Mouse (Mus musculus) embryonic facial prominence, embryonic 13.5 days (tissue): Measurements from ENCODE around the gene Trp53rkb. TPM values are rescaled to one million over a fixed set of nuclear protein-coding genes. Genes with fewer than 3 reads are reported as not detected.
"Not testable (repeated sequence)": the region's sequence is repeated elsewhere in the genome, so short reads cannot be mapped to it uniquely, and the experiment has no call there.

Experiments used
- ATAC-seq: fragments of 200-750 bp; cut with Nextera tagmentation; 2 replicates; pipeline ENCODE4 v1.8.0; 2017; ENCODE audit warnings: low read depth; ENCODE audit not compliant: insufficient number of reproducible peaks, insufficient read depth, low FRiP score, low TSS enrichment
- H3K27ac ChIP-seq: fragments of 300-500 bp; sonication (generic); 2 replicates; pipeline ENCODE4 v1.5.1; 2015; ENCODE audit warnings: moderate library complexity, mild to moderate bottlenecking, inconsistent platforms
- H3K27me3 ChIP-seq: fragments of 300-500 bp; sonication (generic); 2 replicates; pipeline ENCODE4 v1.6.1; 2015; ENCODE audit warnings: mild to moderate bottlenecking, inconsistent platforms
- H3K36me3 ChIP-seq: fragments of 300-500 bp; sonication (generic); 2 replicates; pipeline ENCODE4 v1.6.1; 2015; ENCODE audit warnings: mild to moderate bottlenecking, inconsistent platforms
- H3K4me1 ChIP-seq: fragments of 300-500 bp; sonication (generic); 2 replicates; pipeline ENCODE4 v1.6.1; 2015; ENCODE audit warnings: inconsistent platforms
- H3K4me2 ChIP-seq: fragments of 300-500 bp; sonication (generic); 2 replicates; pipeline ENCODE4 v1.6.1; 2015; ENCODE audit warnings: moderate library complexity, mild to moderate bottlenecking, inconsistent platforms
- H3K4me3 ChIP-seq: fragments of 300-500 bp; sonication (generic); 2 replicates; pipeline ENCODE4 v1.5.1; 2015; ENCODE audit warnings: mild to moderate bottlenecking, inconsistent platforms
- H3K9ac ChIP-seq: fragments of 300-500 bp; sonication (generic); 2 replicates; pipeline ENCODE4 v1.6.1; 2015; ENCODE audit warnings: mild to moderate bottlenecking, inconsistent platforms
- H3K9me3 ChIP-seq: fragments of 300-500 bp; sonication (generic); 2 replicates; pipeline ENCODE4 v1.6.1; 2016; ENCODE audit warnings: inconsistent platforms
- WGBS: fragments of 180-500 bp; shearing (Covaris S2); methylation state at CpG from one replicate; pipeline ENCODE4 v1.1.7; 2015; ENCODE audit warnings: mixed read lengths; 5-methylcytosine and 5-hydroxymethylcytosine counted together
- polyA plus RNA-seq: library from polyadenylated mRNA; unstranded; fragments of >200 nt; fragmentation: Nextera tagmentation; extraction: Ambion mirVana; gene quantifications from 2 replicates; pipeline ENCODE4 v1.2.1, GENCODE M21; 2015

The Trp53rkb gene
- 10.4 and 11.3 TPM in 2 replicates for polyA plus RNA-seq

DNA sequence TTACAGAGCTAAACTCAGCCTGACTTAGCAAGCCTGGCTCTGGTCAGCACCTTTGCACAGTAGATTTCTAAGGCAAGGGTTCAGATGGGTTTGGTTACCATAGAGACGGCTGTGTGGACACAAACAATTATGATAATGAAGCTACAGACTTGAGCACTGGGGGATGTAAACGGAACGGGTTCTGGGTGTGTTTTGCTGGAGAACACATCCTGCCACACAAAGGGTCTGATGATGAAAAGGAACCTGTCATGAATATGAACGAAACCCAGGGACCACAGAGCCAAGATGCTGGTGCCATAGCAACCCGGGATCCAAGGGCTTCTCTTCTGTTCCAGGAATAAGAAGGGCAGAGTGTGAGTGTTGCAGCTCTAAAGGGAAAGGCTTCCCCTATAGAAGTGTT, at the start of gene Trp53rkb:
Gene Trp53rkb, plus strand, starts transcription at position 177 of the 400 bp plus-strand sequence.
- no peak for ATAC-seq
- Histone ChIP-seq H3K4me3 (peak within 1 kb of the TSS; percentile 79), H3K4me2 (peak within 1 kb of the TSS; percentile 70), H3K9ac (peak within 1 kb of the TSS; percentile 89), H3K4me1 (peaks cover 14% of the 10 kb centered on the region), H3K36me3 (peaks cover 16% of the 10 kb centered on the region), H3K27me3 (no peaks in the 10 kb centered on the region), H3K9me3 (no peaks in the 10 kb centered on the region), H3K27ac (peak within 1 kb of the TSS; percentile 79)
- WGBS, result 76% methylated on average over 5 of the region's 5 CpGs

DNA sequence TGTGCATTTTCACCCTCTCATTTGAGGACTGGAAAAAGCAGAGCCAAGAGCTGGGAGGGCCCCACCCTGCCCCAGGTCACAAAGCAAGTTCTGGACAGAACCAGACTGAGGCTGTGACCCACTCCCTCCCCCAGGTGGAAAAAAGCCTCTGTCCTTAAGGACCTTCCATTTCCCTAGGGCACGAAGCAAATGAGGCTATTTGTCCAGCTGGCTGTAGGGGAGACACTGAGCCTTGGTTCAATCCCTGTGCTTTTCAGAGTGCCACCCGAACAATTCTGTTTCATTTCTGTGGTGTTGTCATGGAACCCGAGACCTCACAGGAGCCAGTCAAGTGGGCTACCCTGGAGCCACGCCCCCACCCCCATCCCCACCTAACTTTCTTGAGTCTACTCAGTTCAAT, 48.8 kb upstream of the Trp53rkb start:
- no peak for ATAC-seq
- H3K4me3 ChIP-seq, result no peak overlapping the region

GRCm38 (mm10) chr2:166744433-166744832, 47.9 kb upstream of the Trp53rkb start:
- no peak overlapping the region for H3K9ac ChIP-seq
- WGBS, result 79% methylated on average over 7 of the region's 7 CpGs
- H3K27me3 ChIP-seq, result no peaks in the 10 kb centered on the region
- no peaks in the 10 kb centered on the region for H3K36me3 ChIP-seq
- ATAC-seq, result no peak
- H3K4me3 ChIP-seq, result no peak overlapping the region
- no peak overlapping the region for H3K27ac ChIP-seq
- H3K9me3 ChIP-seq, result no peaks in the 10 kb centered on the region
- peaks cover 8% of the 10 kb centered on the region for H3K4me1 ChIP-seq
- H3K4me2 ChIP-seq, result no peak overlapping the region

More for the DNA sequence above, 48.8 kb upstream of the Trp53rkb start:
- no peaks in the 10 kb centered on the region for H3K27me3 ChIP-seq
- H3K4me2 ChIP-seq, result no peak overlapping the region
- H3K9ac ChIP-seq, result no peak overlapping the region
- no peaks in the 10 kb centered on the region for H3K9me3 ChIP-seq
- 43% methylated on average over 4 of the region's 4 CpGs for whole genome bisulfite sequencing
- no peaks in the 10 kb centered on the region for H3K36me3 ChIP-seq
- H3K27ac ChIP-seq, result peak overlapping the region; percentile 7; the same call in 1 of the 2 replicates
- H3K4me1 ChIP-seq, result peaks cover 8% of the 10 kb centered on the region

- no peak overlapping the region for H3K27ac ChIP-seq
- H3K9me3 ChIP-seq, result no peaks in the 10 kb centered on the region
- H3K36me3 ChIP-seq, result no peaks in the 10 kb centered on the region
- no peak overlapping the region for H3K4me2 ChIP-seq
- H3K9ac ChIP-seq, result no peak overlapping the region
- WGBS, result 79% methylated on average over 9 of the region's 9 CpGs
- peaks cover 8% of the 10 kb centered on the region for H3K4me1 ChIP-seq
- H3K4me3 ChIP-seq, result no peak overlapping the region
- no peak for ATAC-seq
- no peaks in the 10 kb centered on the region for H3K27me3 ChIP-seq
Measured at GRCm38 (mm10) chr2:166745849-166746248, 46.5 kb upstream of the Trp53rkb start.

- WGBS, result 53% methylated on average over 14 of the region's 14 CpGs
- H3K4me3 ChIP-seq, H3K27ac ChIP-seq, H3K4me1 ChIP-seq, H3K9ac ChIP-seq, H3K27me3 ChIP-seq, H3K36me3 ChIP-seq, ATAC-seq, H3K9me3 ChIP-seq, H3K4me2 ChIP-seq: not testable (repeated sequence)
Measured at GRCm38 (mm10) chr2:166746261-166746913, 45.9 kb upstream of the Trp53rkb start.

GRCm38 (mm10) chr2:166750620-166751191, 41.6 kb upstream of the Trp53rkb start:
- H3K9me3 ChIP-seq, result no peaks in the 10 kb centered on the region
- H3K27ac ChIP-seq, result no peak overlapping the region
- 77% methylated on average over 6 of the region's 6 CpGs for WGBS
- H3K4me2 ChIP-seq, result no peak overlapping the region
- no peaks in the 10 kb centered on the region for H3K27me3 ChIP-seq
- no peaks in the 10 kb centered on the region for H3K36me3 ChIP-seq
- no peak overlapping the region for H3K4me3 ChIP-seq
- H3K4me1 ChIP-seq, result no peaks in the 10 kb centered on the region
- H3K9ac ChIP-seq, result no peak overlapping the region
- no peak for ATAC-seq

DNA sequence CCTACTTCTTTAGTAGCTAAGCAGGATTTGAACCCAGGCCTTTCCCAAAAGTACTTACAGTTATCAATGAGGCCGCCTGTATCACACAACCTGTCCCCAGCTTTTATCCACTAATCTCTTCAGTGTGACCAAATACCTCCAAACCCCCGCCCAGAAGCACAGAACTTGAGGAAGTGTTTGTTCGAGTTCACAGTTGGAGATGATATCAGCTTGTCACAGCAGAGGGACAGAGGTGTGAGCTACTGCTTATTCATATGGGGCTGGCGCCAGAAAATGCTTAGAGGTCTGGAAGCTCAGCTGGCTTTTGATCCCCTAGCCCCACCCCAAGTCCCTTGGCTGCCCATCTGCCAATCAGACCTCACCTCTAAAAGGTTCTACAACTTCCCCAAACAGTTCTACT, 38.1 kb upstream of the Trp53rkb start:
- Histone ChIP-seq H3K27me3 (no peaks in the 10 kb centered on the region), H3K27ac (no peak overlapping the region), H3K4me2 (no peak overlapping the region), H3K4me3 (no peak overlapping the region), H3K9ac (no peak overlapping the region), H3K4me1 (peaks cover 11% of the 10 kb centered on the region; the same call in 1 of the 2 replicates), H3K36me3 (no peaks in the 10 kb centered on the region), H3K9me3 (no peaks in the 10 kb centered on the region)
- 69% methylated on average over 4 of the region's 4 CpGs for WGBS
- no peak for ATAC-seq

DNA sequence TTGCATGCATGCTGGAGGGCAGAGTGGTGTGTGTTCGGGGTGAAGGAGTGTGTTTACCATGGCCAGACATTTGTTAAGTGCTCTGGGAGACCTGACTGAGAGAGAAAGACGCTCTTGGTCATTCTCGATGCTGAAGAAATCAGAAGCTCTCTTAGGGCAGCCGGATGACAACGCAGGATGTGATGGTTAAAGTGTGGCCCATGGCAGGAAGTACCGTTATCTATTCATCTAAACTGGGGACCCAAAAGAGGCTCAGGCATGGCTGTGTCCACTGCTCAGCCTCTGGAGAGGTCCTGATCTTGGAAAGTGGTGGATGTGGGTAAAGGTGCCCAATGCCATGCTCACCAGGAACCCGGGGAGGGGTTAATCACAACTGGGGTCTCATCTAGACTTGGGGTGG, 37.6 kb upstream of the Trp53rkb start:
- no peaks in the 10 kb centered on the region for H3K27me3 ChIP-seq
- no peak overlapping the region for H3K4me2 ChIP-seq
- no peaks in the 10 kb centered on the region for H3K9me3 ChIP-seq
- no peak overlapping the region for H3K4me3 ChIP-seq
- no peak overlapping the region for H3K9ac ChIP-seq
- no peak overlapping the region for H3K27ac ChIP-seq
- H3K4me1 ChIP-seq, result peaks cover 11% of the 10 kb centered on the region; the same call in 1 of the 2 replicates
- H3K36me3 ChIP-seq, result no peaks in the 10 kb centered on the region
- WGBS, result 85% methylated on average over 7 of the region's 7 CpGs
- ATAC-seq, result no peak

DNA sequence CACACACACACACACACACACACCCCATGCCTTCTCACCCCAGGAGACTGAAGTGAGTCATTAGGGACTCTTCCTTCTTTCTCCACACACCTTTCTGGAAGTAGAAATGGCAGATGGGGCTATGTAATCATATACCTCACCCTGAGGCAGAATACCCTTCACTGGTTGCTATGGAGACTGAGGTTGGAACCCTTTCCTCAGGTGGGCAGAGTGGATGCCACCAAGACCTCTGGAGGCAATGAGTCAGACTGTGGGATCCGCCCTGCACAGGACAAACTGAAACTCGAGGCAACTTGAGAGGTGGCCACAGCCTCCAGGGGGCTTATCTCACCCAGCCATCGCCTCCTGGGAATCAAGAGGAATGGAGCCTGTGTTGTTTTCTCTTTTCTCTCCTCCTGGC, 34.4 kb upstream of the Trp53rkb start:
- Histone ChIP-seq H3K4me2 (no peak overlapping the region), H3K9me3 (no peaks in the 10 kb centered on the region), H3K4me3 (no peak overlapping the region), H3K9ac (no peak overlapping the region), H3K27ac (no peak overlapping the region), H3K27me3 (no peaks in the 10 kb centered on the region), H3K4me1 (peaks cover 11% of the 10 kb centered on the region; the same call in 1 of the 2 replicates), H3K36me3 (no peaks in the 10 kb centered on the region)
- 20% methylated on average over 3 of the region's 3 CpGs for WGBS
- ATAC-seq, result no peak

DNA sequence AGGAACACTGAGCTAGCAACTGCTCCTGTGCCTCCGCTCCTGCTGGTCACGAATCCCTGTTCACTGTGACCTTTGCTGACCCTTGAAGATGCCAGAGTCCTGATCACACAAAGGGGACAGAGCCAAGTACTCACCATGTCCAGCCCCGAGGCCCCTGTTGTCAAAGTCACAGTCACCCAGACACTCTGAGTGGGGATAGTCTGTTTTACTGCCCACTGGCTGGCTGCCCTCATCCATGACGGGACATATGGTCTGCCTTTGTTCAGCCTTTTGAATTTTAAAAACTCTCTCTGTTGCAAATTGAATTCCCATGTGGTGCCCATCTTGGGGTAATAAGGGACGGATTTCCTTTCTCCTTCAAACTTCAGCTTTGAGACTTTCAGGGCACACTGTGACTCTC, 28.3 kb upstream of the Trp53rkb start:
- Histone ChIP-seq H3K9me3 (no peaks in the 10 kb centered on the region), H3K4me3 (no peak overlapping the region), H3K4me1 (peaks cover 23% of the 10 kb centered on the region), H3K27ac (peak overlapping the region; percentile 78), H3K9ac (no peak overlapping the region), H3K27me3 (no peaks in the 10 kb centered on the region), H3K36me3 (no peaks in the 10 kb centered on the region), H3K4me2 (0 out of 2 replicates have a peak overlapping the region, but pooled peaks have one; percentile 2)
- peak; percentile 52; the same call in 1 of the 2 replicates for ATAC-seq
- WGBS, result 13% methylated on average over 5 of the region's 5 CpGs

DNA sequence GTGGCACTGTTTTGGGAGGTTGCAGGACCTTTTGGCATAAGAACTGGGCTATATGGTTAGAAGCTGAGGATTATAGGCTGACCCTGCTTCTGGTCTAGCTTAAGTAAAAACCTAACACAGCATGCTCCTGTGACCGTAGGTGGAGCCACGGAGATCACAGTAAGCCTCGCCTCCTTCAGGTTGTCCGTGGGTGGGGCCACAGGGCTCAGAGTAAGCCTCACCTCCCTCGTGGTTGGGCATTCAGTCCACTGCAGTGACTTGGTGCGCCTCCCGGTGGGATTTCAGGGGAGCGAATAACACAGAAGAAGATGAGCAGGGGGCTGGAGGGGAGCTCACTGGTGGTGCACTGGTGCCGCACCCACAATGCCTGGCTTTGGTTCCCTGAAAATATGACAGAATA, 24.7 kb upstream of the Trp53rkb start:
- Histone ChIP-seq H3K27ac (no peak overlapping the region), H3K27me3 (no peaks in the 10 kb centered on the region), H3K4me3 (no peak overlapping the region), H3K4me2 (no peak overlapping the region), H3K9ac (no peak overlapping the region), H3K36me3 (no peaks in the 10 kb centered on the region), H3K4me1 (peaks cover 23% of the 10 kb centered on the region), H3K9me3 (no peaks in the 10 kb centered on the region)
- 76% methylated on average over 9 of the region's 9 CpGs for WGBS
- no peak for ATAC-seq

DNA sequence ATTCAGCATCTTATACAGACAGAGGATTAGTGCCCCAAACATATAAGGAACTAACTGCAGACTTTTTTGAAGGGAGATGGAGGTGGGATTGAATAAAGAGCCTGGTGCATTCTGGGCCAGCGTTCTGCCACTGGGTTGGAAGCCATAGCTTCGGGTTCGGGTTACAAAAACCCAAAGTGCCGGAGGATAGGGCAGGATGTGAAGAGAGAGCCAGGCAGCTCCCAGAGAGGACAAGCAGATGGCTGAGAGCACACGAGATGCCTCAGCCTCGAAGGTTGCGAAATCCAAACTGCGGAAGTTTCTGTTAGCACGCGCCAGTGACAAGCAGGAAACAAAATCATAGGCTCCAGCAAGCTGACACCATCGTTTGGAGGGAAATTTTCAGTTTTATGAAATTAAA, 20.9 kb upstream of the Trp53rkb start:
- no peak overlapping the region for H3K4me3 ChIP-seq
- no peak for ATAC-seq
- H3K27me3 ChIP-seq, result no peaks in the 10 kb centered on the region
- no peaks in the 10 kb centered on the region for H3K4me1 ChIP-seq
- H3K9ac ChIP-seq, result 0 out of 2 replicates have a peak overlapping the region, but pooled peaks have one; percentile 3
- no peak overlapping the region for H3K4me2 ChIP-seq
- WGBS, result 40% methylated on average over 11 of the region's 11 CpGs
- H3K9me3 ChIP-seq, result no peaks in the 10 kb centered on the region
- no peaks in the 10 kb centered on the region for H3K36me3 ChIP-seq
- 0 out of 2 replicates have a peak overlapping the region, but pooled peaks have one; percentile 44 for H3K27ac ChIP-seq
